22 mouse cellular contexts compared by ENCODE assay signal in genomic region chr6:49331369-49332059, GRCm38 (mm10). TPM values are rescaled to one million over a fixed set of nuclear protein-coding genes. Genes with fewer than 3 reads are reported as not detected.
DNase-seq lines count a peak whose midpoint lies in the region; ATAC-seq and TF ChIP-seq lines count a peak whose summit lies in the region.
"Had no signal": no experiment of that assay in that cellular context is flagged by ENCODE, and none has a peak within 500 bp of the region (broad histone marks: within the 10 kb centered on the region; RNA-seq: fewer than 3 reads in every experiment).

No protein-coding gene starts in this region.

- H3K4me1 ChIP-seq in heart, embryonic 10.5 days = peaks cover 12% of the 10 kb centered on the region
- H3K4me1 ChIP-seq in midbrain, embryonic 14.5 days (ENCODE audit: control insufficient read depth, insufficient read depth, low read length) = no peaks in the 10 kb centered on the region
- no peaks in the 10 kb centered on the region for H3K4me1 ChIP-seq in midbrain, embryonic 15.5 days
- H3K4me1 ChIP-seq: intestine, embryonic 15.5 days; neural tube, embryonic 15.5 days had no signal

- 54% methylated on average over 5 of the region's 5 CpGs for whole genome bisulfite sequencing in heart, embryonic 10.5 days
- 75% methylated on average over 5 of the region's 5 CpGs for WGBS in midbrain, embryonic 14.5 days
- WGBS in midbrain, embryonic 15.5 days = 69% methylated on average over 5 of the region's 5 CpGs

- H3K4me2 ChIP-seq in midbrain, embryonic 14.5 days (ENCODE audit: low read length) = no peak overlapping the region
- H3K4me2 ChIP-seq in midbrain, embryonic 15.5 days = no peak overlapping the region
- H3K4me2 ChIP-seq: embryonic facial prominence, embryonic 13.5 days; heart, embryonic 15.5 days; hindbrain, embryonic 15.5 days; limb, embryonic 12.5 days; neural tube, embryonic 15.5 days had no signal

- no peaks in the 10 kb centered on the region for H3K9me3 ChIP-seq in heart, embryonic 10.5 days
- no peaks in the 10 kb centered on the region for H3K9me3 ChIP-seq in midbrain, embryonic 14.5 days (ENCODE audit: control insufficient read depth, low read length)
- H3K9me3 ChIP-seq in midbrain, embryonic 15.5 days = no peaks in the 10 kb centered on the region
- H3K9me3 ChIP-seq: embryonic facial prominence, embryonic 13.5 days; heart, embryonic 15.5 days; hindbrain, embryonic 15.5 days; intestine, embryonic 15.5 days; limb, embryonic 12.5 days; neural tube, embryonic 15.5 days had no signal

- no peak for TF ChIP-seq CTCF in left cerebral cortex, adult 2 months (IDR thresholded peaks at IDR 0.05)

- H3K27ac ChIP-seq in heart, embryonic 10.5 days = 0 out of 2 replicates have a peak overlapping the region, but pooled peaks have one; percentile 29
- no peak overlapping the region for H3K27ac ChIP-seq in left cerebral cortex, adult 2 months
- H3K27ac ChIP-seq in midbrain, embryonic 14.5 days (replicated peaks; ENCODE audit: low read depth, low read length) = no peak overlapping the region
- H3K27ac ChIP-seq in midbrain, embryonic 15.5 days = no peak overlapping the region
- H3K27ac ChIP-seq: embryonic facial prominence, embryonic 13.5 days; heart, embryonic 15.5 days; hindbrain, embryonic 15.5 days; intestine, embryonic 15.5 days; limb, embryonic 12.5 days; macrophage; neural tube, embryonic 15.5 days had no signal

- no peak for DNase-seq in heart, embryonic 10.5 days (ENCODE audit: low spot score)
- no peak for DNase-seq in heart, postnatal 36 days
- DNase-seq in left cerebral cortex, adult 2 months (ENCODE audit: extremely low spot score in 1 of 2, low spot score in 2 of 2) = no peak
- no peak for DNase-seq in left cerebral cortex, postnatal 14 days (ENCODE audit: low spot score in 2 of 2)
- DNase-seq in midbrain, embryonic 14.5 days = peak; percentile 11
- no peak for DNase-seq in urinary bladder, adult 18-20 months (ENCODE audit: low spot score in 2 of 2)
- DNase-seq: B cell, adult 2 months; cerebellum, adult 9-11 months; gastrocnemius, postnatal 14 days; kidney, postnatal 4 days; thymus, postnatal 36 days had no signal

- no peak for ATAC-seq in midbrain, embryonic 14.5 days (ENCODE audit: low FRiP score, low TSS enrichment)
- ATAC-seq in midbrain, embryonic 15.5 days (replicated peaks) = no peak
- ATAC-seq in megakaryocyte progenitor cell, adult 5-6 weeks (replicated peaks; ENCODE audit: poor library complexity) = peak; percentile 39; the same call in 1 of the 2 replicates
- ATAC-seq: forebrain, embryonic 14.5 days; intestine, embryonic 15.5 days; midbrain, embryonic 16.5 days had no signal

- intact Hi-C loops in heart, postnatal 36 days (cut with DNase I) = no loop called here
- intact Hi-C loops in left cerebral cortex, adult 2 months (cut with DNase I) = no loop called here
- intact Hi-C loops in left cerebral cortex, postnatal 14 days (cut with DNase I) = no loop called here

- H3K4me3 ChIP-seq in heart, embryonic 10.5 days = no peak overlapping the region
- 0 out of 2 replicates have a peak overlapping the region, but pooled peaks have one; percentile 11 for H3K4me3 ChIP-seq in left cerebral cortex, adult 2 months
- no peak overlapping the region for H3K4me3 ChIP-seq in midbrain, embryonic 14.5 days (replicated peaks; ENCODE audit: low read depth, low read length)
- H3K4me3 ChIP-seq in midbrain, embryonic 15.5 days = no peak overlapping the region
- H3K4me3 ChIP-seq: embryonic facial prominence, embryonic 13.5 days; heart, embryonic 15.5 days; hindbrain, embryonic 15.5 days; intestine, embryonic 15.5 days; limb, embryonic 12.5 days; neural tube, embryonic 15.5 days had no signal

- H3K36me3 ChIP-seq in heart, embryonic 10.5 days = no peaks in the 10 kb centered on the region
- 0 out of 2 replicates have a peak, but pooled peaks cover 3% of the 10 kb centered on the region for H3K36me3 ChIP-seq in midbrain, embryonic 14.5 days (ENCODE audit: control insufficient read depth, insufficient read depth, low read length)
- H3K36me3 ChIP-seq in midbrain, embryonic 15.5 days (replicated peaks) = 0 out of 2 replicates have a peak, but pooled peaks cover 4% of the 10 kb centered on the region
- H3K36me3 ChIP-seq: heart, embryonic 15.5 days; hindbrain, embryonic 15.5 days; intestine, embryonic 15.5 days; limb, embryonic 12.5 days had no signal

- no peaks in the 10 kb centered on the region for H3K27me3 ChIP-seq in heart, embryonic 10.5 days (ENCODE audit: insufficient read depth, poor library complexity, severe bottlenecking)
- no peaks in the 10 kb centered on the region for H3K27me3 ChIP-seq in midbrain, embryonic 14.5 days (ENCODE audit: control insufficient read depth, insufficient read depth, low read length)
- no peaks in the 10 kb centered on the region for H3K27me3 ChIP-seq in midbrain, embryonic 15.5 days (replicated peaks)
- H3K27me3 ChIP-seq: embryonic facial prominence, embryonic 13.5 days; heart, embryonic 15.5 days; hindbrain, embryonic 15.5 days; intestine, embryonic 15.5 days; limb, embryonic 12.5 days; neural tube, embryonic 15.5 days had no signal

- no peak overlapping the region for H3K9ac ChIP-seq in midbrain, embryonic 14.5 days (replicated peaks; ENCODE audit: low read length)
- no peak overlapping the region for H3K9ac ChIP-seq in midbrain, embryonic 15.5 days
- H3K9ac ChIP-seq: embryonic facial prominence, embryonic 13.5 days; heart, embryonic 15.5 days; hindbrain, embryonic 15.5 days; intestine, embryonic 15.5 days; limb, embryonic 12.5 days; neural tube, embryonic 15.5 days had no signal

RNA-seq across cellular contexts. Expression of gene Ccdc126, which starts 12.4 kb away (rescaled TPM):
- polyA plus RNA-seq in heart, embryonic 10.5 days (2016; fragmentation: Nextera tagmentation; extraction: Ambion mirVana) = 6.7 and 7.4 TPM in 2 replicates
- total RNA-seq in heart, postnatal 36 days (2021) = 1 to 10 TPM; 4.4 to 4.6 TPM
- 1 to 10 TPM; 7.9 to 9.0 TPM for total RNA-seq in left cerebral cortex, adult 2 months (2021)
- total RNA-seq in left cerebral cortex, postnatal 14 days (2021) = 1 to 10 TPM; 8.1 to 9.0 TPM
- polyA plus RNA-seq in midbrain, embryonic 14.5 days (2014; fragmentation: Nextera tagmentation; extraction: Ambion mirVana) = 10.1 and 11.0 TPM in 2 replicates
- 8.5 and 9.6 TPM in 2 replicates for polyA plus RNA-seq in midbrain, embryonic 15.5 days (2015; fragmentation: Nextera tagmentation; extraction: Ambion mirVana)
- 3.4 and 5.5 TPM in 2 replicates for total RNA-seq in megakaryocyte progenitor cell, adult 5-6 weeks (2015)
- 3.9 and 6.7 TPM in 2 replicates for total RNA-seq in megakaryocyte progenitor cell, adult 5-6 weeks (2017)

RNA-seq across cellular contexts. Expression of gene Fam221a, which starts 36.0 kb away (rescaled TPM):
- polyA plus RNA-seq in heart, embryonic 10.5 days (2016; fragmentation: Nextera tagmentation; extraction: Ambion mirVana) = 3.5 and 3.6 TPM in 2 replicates
- total RNA-seq in heart, postnatal 36 days (2021) = under 1 TPM; 0.28 to 0.54 TPM
- 1 to 10 TPM; 1.2 to 1.4 TPM for total RNA-seq in left cerebral cortex, adult 2 months (2021)
- total RNA-seq in left cerebral cortex, postnatal 14 days (2021) = 1 to 10 TPM; 1.1 TPM
- 2.6 and 3.4 TPM in 2 replicates for polyA plus RNA-seq in midbrain, embryonic 14.5 days (2014; fragmentation: Nextera tagmentation; extraction: Ambion mirVana)
- 4.0 and 5.1 TPM in 2 replicates for polyA plus RNA-seq in midbrain, embryonic 15.5 days (2015; fragmentation: Nextera tagmentation; extraction: Ambion mirVana)
- 7.7 and 13.8 TPM in 2 replicates for total RNA-seq in megakaryocyte progenitor cell, adult 5-6 weeks (2015)
- 2.4 and 2.9 TPM in 2 replicates for total RNA-seq in megakaryocyte progenitor cell, adult 5-6 weeks (2017)
